Mouse (Mus musculus): ENCODE measurements around the gene Serpinb9f. TPM values are rescaled to one million over a fixed set of nuclear protein-coding genes. Genes with fewer than 3 reads are reported as not detected.
"Not testable (repeated sequence)": the region's sequence is repeated elsewhere in the genome, so short reads cannot be mapped to it uniquely, and the experiment has no call there.

The Serpinb9f gene
- total RNA-seq (2021) (not detected), polyA plus RNA-seq (2012; rRNA removed) (not detected in 2 replicates)
- long read RNA-seq: 0 reads

DNA sequence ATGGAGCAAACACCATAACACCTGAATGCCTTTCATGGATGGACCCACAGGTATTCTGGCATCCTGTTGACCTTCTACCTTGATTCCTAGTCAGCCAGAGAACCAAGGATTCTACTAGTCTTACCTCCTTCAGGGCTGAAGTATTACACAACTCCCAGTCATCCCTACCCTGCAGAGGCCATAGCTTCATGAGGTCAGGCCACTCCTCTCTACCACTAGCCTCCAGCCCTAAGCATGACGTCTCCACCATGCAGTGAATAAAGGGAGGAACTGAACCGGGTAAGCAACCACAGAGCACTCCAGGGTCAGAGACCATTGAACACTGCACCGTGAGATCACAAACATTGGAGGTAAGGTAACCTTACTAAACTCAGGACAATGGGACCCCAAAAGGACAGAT is at the start of gene Serpinb9f:
Gene Serpinb9f, plus strand, starts transcription at position 301 of the 400 bp plus-strand sequence.
- H3K9ac ChIP-seq (ENCODE audit: low read depth, low read length); DNase-seq; H3K27ac ChIP-seq; H3K36me3 ChIP-seq (ENCODE audit: control insufficient read depth, insufficient read depth, low read length); H3K4me1 ChIP-seq (ENCODE audit: control insufficient read depth, insufficient read depth, low read length); H3K27me3 ChIP-seq (ENCODE audit: control insufficient read depth, insufficient read depth, low read length); H3K4me3 ChIP-seq; H3K79me2 ChIP-seq (replicated peaks; ENCODE audit: control insufficient read depth, insufficient read depth, low read length); intact Hi-C loops (cut with DNase I): not testable (repeated sequence)
- 65% methylated on average over 3 of the region's 3 CpGs for WGBS

DNA sequence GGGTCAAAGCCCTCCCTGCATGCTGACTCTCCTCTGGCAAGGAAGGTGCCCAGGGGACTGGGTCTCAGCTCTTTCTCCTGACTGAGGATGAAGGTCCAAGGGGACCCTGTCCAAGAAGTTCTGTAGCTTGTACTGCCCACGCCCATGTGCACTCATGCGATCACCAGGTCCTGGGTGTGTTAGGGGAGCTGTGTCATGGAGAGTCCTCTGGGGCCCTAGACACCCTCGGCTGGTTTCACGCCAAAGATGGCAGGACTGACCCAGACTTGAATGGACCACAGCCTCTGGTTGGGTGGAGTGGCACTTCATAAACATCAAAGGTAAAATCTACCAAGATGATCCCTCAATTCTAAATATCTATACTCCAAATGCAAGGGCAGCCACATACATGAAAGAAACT is 15.2 kb upstream of the Serpinb9f start:
- H3K27ac ChIP-seq; intact Hi-C loops (cut with DNase I); H3K4me1 ChIP-seq (ENCODE audit: control insufficient read depth, insufficient read depth, low read length); H3K36me3 ChIP-seq (ENCODE audit: control insufficient read depth, insufficient read depth, low read length); H3K79me2 ChIP-seq (replicated peaks; ENCODE audit: control insufficient read depth, insufficient read depth, low read length); DNase-seq; H3K4me3 ChIP-seq; H3K9ac ChIP-seq (ENCODE audit: low read depth, low read length); H3K27me3 ChIP-seq (ENCODE audit: control insufficient read depth, insufficient read depth, low read length): not testable (repeated sequence)
- 79% methylated on average over 4 of the region's 4 CpGs for WGBS

DNA sequence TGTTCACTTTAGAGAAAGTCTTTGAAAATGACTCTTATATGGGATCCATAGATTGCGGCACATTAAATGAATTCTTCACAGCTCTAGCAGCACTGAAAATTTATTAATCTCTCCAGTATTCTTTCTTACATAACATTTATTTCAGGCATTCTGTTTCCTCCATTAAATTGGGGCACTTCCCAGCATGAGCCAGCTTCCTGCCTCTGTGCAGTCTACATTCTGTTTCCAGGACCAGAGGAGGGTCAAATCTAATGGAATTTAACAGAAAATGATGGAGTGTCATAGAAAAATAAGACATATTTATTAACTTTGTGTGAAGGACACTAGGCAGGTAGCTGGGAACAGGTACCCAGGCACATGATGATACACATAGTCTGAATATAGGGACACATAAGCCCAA is 32.8 kb downstream of the Serpinb9f start:
- H3K36me3 ChIP-seq (ENCODE audit: control insufficient read depth, insufficient read depth, low read length); DNase-seq; H3K27ac ChIP-seq; H3K4me1 ChIP-seq (ENCODE audit: control insufficient read depth, insufficient read depth, low read length); H3K27me3 ChIP-seq (ENCODE audit: control insufficient read depth, insufficient read depth, low read length); H3K79me2 ChIP-seq (replicated peaks; ENCODE audit: control insufficient read depth, insufficient read depth, low read length); intact Hi-C loops (cut with DNase I); H3K4me3 ChIP-seq; H3K9ac ChIP-seq (ENCODE audit: low read depth, low read length): not testable (repeated sequence)
- 100% methylated on average over 1 of the region's 1 CpGs for WGBS

Other genes with a start within 250 kb of the Serpinb9f start
- not detected for gene Serpinb1b, start 245.5 kb upstream of the Serpinb9f start, total RNA-seq (2021)
- gene Serpinb1b, start 245.5 kb upstream of the Serpinb9f start, polyA plus RNA-seq (2012; rRNA removed): not detected in 2 replicates
- not detected for gene Serpinb9c, start 164.3 kb upstream of the Serpinb9f start, total RNA-seq (2021)
- gene Serpinb9c, start 164.3 kb upstream of the Serpinb9f start, polyA plus RNA-seq (2012; rRNA removed): not detected in 2 replicates
- not detected for gene Serpinb9d, start 131.1 kb upstream of the Serpinb9f start, total RNA-seq (2021)
- not detected in 2 replicates for gene Serpinb9d, start 131.1 kb upstream of the Serpinb9f start, polyA plus RNA-seq (2012; rRNA removed)
- gene Serpinb9e, start 74.5 kb upstream of the Serpinb9f start, total RNA-seq (2021): not detected
- not detected in 2 replicates for gene Serpinb9e, start 74.5 kb upstream of the Serpinb9f start, polyA plus RNA-seq (2012; rRNA removed)
- not detected for gene Gm11397, start 71.7 kb downstream of the Serpinb9f start, total RNA-seq (2021)
- not detected in 2 replicates for gene Gm11397, start 71.7 kb downstream of the Serpinb9f start, polyA plus RNA-seq (2012; rRNA removed)
- not detected for gene Serpinb9g, start 160.7 kb downstream of the Serpinb9f start, total RNA-seq (2021)
- gene Serpinb9g, start 160.7 kb downstream of the Serpinb9f start, polyA plus RNA-seq (2012; rRNA removed): not detected in 2 replicates